In genomic region chr19:26181774-26182173, GRCm38 (mm10) we compare ENCODE assay signal across 9 mouse cellular contexts.
A peak's percentile ranks its signal among the peaks of the same experiment; 100 is the strongest.
DNase-seq lines count a peak whose midpoint lies in the region; ATAC-seq and TF ChIP-seq lines count a peak whose summit lies in the region.
"Had no signal": no experiment of that assay in that cellular context is flagged by ENCODE, and none has a peak within 500 bp of the region (broad histone marks: within the 10 kb centered on the region; RNA-seq: fewer than 3 reads in every experiment).

No protein-coding gene starts in this region.

- no peaks in the 10 kb centered on the region for H3K4me1 ChIP-seq in lung, embryonic 14.5 days (ENCODE audit: insufficient read depth)
- H3K4me1 ChIP-seq in bone marrow macrophage, adult 2 months (ENCODE audit: control insufficient read depth, insufficient read depth, low read length) = no peaks in the 10 kb centered on the region
- no peaks in the 10 kb centered on the region for H3K4me1 ChIP-seq in thymus, adult 2 months (replicated peaks; ENCODE audit: control insufficient read depth, insufficient read depth, low read length)

- no peaks in the 10 kb centered on the region for H3K9me3 ChIP-seq in lung, embryonic 14.5 days (ENCODE audit: low read depth, low read length)

- peak; percentile 71 for TF ChIP-seq CTCF in lung, embryonic 14.5 days (IDR thresholded peaks at IDR 0.05; ENCODE audit: low read depth)
- 0 out of 2 replicates have a peak, but pooled peaks have one; percentile 15 for TF ChIP-seq CTCF in bone marrow macrophage, adult 2 months (IDR thresholded peaks at IDR 0.05; ENCODE audit: low read depth, low read length)
- TF ChIP-seq CTCF in thymus, adult 2 months (IDR thresholded peaks at IDR 0.05; ENCODE audit: borderline replicate concordance, control insufficient read depth, extremely low read depth, insufficient read depth, low read length, poor library complexity) = no peak

- no peak overlapping the region for H3K4me3 ChIP-seq in lung, embryonic 14.5 days (ENCODE audit: low read depth, low read length)
- no peak overlapping the region for H3K4me3 ChIP-seq in bone marrow macrophage, adult 2 months (ENCODE audit: insufficient read depth, low read length)
- no peak overlapping the region for H3K4me3 ChIP-seq in thymus, adult 2 months (ENCODE audit: control insufficient read depth, insufficient read depth, low read length)
- H3K4me3 ChIP-seq: myocyte had no signal

- TF ChIP-seq POLR2A in bone marrow macrophage, adult 2 months (IDR thresholded peaks at IDR 0.05; ENCODE audit: borderline replicate concordance, low read depth, low read length) = no peak
- TF ChIP-seq POLR2A in thymus, adult 2 months (IDR thresholded peaks at IDR 0.05; ENCODE audit: control insufficient read depth, extremely low read depth, insufficient read depth, low read length, poor library complexity) = no peak

- H3K36me3 ChIP-seq in lung, embryonic 14.5 days (ENCODE audit: insufficient read depth) = no peaks in the 10 kb centered on the region
- no peaks in the 10 kb centered on the region for H3K36me3 ChIP-seq in thymus, adult 2 months (ENCODE audit: control insufficient read depth, insufficient read depth, low read length)

- 20% methylated on average over 4 of the region's 4 CpGs for WGBS in lung, embryonic 14.5 days
- WGBS in thymus, adult 2 months = 33% methylated on average over 4 of the region's 4 CpGs

- intact Hi-C loops in gastrocnemius, postnatal 14 days (cut with DNase I; ENCODE audit: low total_unique reads) = no loop called here

- H3K4me2 ChIP-seq in lung, embryonic 14.5 days = no peak overlapping the region

- no peak for ATAC-seq in lung, embryonic 14.5 days (ENCODE audit: insufficient read depth)

- no peak overlapping the region for H3K27ac ChIP-seq in lung, embryonic 14.5 days (ENCODE audit: low read depth)
- no peak overlapping the region for H3K27ac ChIP-seq in bone marrow macrophage, adult 2 months (ENCODE audit: insufficient read depth, low read depth, low read length)
- H3K27ac ChIP-seq in thymus, adult 2 months (ENCODE audit: control insufficient read depth, insufficient read depth, low read length) = no peak overlapping the region

- H3K27me3 ChIP-seq in lung, embryonic 14.5 days (ENCODE audit: insufficient read depth, low read length) = no peaks in the 10 kb centered on the region
- no peaks in the 10 kb centered on the region for H3K27me3 ChIP-seq in thymus, adult 2 months (ENCODE audit: control insufficient read depth, insufficient read depth, low read length)

- peak; percentile 10 for DNase-seq in gastrocnemius, postnatal 14 days
- no peak for DNase-seq in gastrocnemius, adult 8-10 months (ENCODE audit: low spot score in 2 of 2)
- DNase-seq in lung, embryonic 14.5 days = peak; percentile 57
- DNase-seq in lung, postnatal 25 days (ENCODE audit: low spot score) = no peak
- DNase-seq in lung, postnatal 14 days = peak; percentile 0
- no peak for DNase-seq in thymus, postnatal 0 days (ENCODE audit: low spot score)
- no peak for DNase-seq in thymus, adult 2 months

- H3K9ac ChIP-seq in lung, embryonic 14.5 days = no peak overlapping the region

Comparison
In these comparisons a context has a peak if more than half of its experiments do, and no peak if none do; other contexts are left out.
1. DNase-seq: peak in gastrocnemius, postnatal 14 days (single experiment), lung, embryonic 14.5 days (single experiment) and lung, postnatal 14 days (single experiment); none in gastrocnemius, adult 8-10 months (0 of 2), lung, postnatal 25 days (single experiment), thymus, postnatal 0 days (single experiment) and thymus, adult 2 months (single experiment).